Mouse (Mus musculus): Measurements from ENCODE around the gene Sbf2. TPM values are rescaled to one million over a fixed set of nuclear protein-coding genes. Genes with fewer than 3 reads are reported as not detected.

Gene Sbf2
- polyA plus RNA-seq, 1 experiment from 2014 or later: 32.1 TPM

DNA sequence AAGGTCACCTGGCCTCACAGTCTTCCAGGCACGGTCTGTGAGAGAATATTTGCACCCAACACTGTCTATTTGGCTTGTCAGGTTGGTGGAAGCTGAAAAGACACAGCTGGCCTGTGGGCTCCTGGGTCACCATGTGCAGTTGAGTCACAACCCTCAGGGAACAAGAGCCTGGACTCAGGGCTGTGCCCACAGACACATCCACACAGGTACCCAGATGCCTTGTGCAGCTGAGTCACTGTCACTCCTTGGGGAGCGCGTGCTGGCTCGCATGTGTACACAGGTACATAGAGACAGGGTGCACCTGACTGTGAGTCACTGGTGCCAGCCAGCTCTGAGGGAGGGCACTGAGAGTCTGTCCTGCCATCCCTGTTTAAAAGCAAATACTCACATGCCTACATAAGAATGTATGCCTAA is 326.5 kb downstream of the Sbf2 start:
- no peaks in the 10 kb centered on the region for H3K36me3 ChIP-seq (ENCODE audit: insufficient read depth, low read length)
- H3K27me3 ChIP-seq (ENCODE audit: insufficient read depth, low read length): no peaks in the 10 kb centered on the region
- H3K4me1 ChIP-seq (ENCODE audit: insufficient read depth, low read length): peaks cover 15% of the 10 kb centered on the region; the same call in 1 of the 2 replicates
- H3K9me3 ChIP-seq (ENCODE audit: low read length): no peaks in the 10 kb centered on the region
- H3K9ac ChIP-seq (replicated peaks; ENCODE audit: low read length): 0 out of 2 replicates have a peak overlapping the region, but pooled peaks have one; percentile 36
- ATAC-seq (ENCODE audit: low FRiP score, low TSS enrichment): no peak
- H3K4me3 ChIP-seq (ENCODE audit: low read length): no peak overlapping the region
- H3K27ac ChIP-seq (ENCODE audit: low read length): peak overlapping the region; percentile 4; the same call in 1 of the 2 replicates
- 82% methylated on average over 4 of the region's 4 CpGs for WGBS
- H3K4me2 ChIP-seq (replicated peaks; ENCODE audit: low read depth, low read length): no peak overlapping the region

DNA sequence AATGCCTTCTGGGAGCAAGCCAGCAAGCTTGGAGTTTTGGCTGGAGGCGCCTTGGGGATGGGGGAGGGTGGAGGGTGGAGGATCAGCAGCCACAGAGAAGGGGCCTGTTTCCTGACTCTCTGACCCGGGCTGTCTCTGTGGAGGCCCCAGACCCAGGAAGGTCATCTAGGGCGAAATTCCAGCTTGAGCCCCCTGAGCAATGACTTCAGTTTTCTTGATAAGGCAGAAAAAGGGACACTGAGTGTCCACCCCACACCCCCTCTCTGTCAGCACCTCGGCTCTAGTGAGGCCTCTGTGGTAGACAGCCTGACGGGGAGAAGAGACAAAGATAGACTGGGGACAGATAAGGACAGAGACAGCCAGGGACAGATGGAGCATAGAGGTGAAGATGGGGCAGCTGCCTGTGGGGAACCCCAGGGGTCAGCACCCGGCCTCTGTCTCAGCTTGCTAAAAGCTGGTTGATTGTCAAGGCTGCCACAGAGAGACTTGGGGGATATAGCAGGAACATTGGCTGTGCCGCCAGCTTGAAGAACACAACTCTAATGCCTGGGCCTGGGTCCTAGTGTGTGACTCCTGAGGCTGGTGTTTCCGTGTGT is 327.1 kb downstream of the Sbf2 start:
- ATAC-seq (ENCODE audit: low FRiP score, low TSS enrichment): peak; percentile 43
- Histone ChIP-seq H3K9ac (replicated peaks; ENCODE audit: low read length) (no peak overlapping the region), H3K9me3 (ENCODE audit: low read length) (no peaks in the 10 kb centered on the region), H3K27ac (ENCODE audit: low read length) (peak overlapping the region; percentile 64; the same call in 1 of the 2 replicates), H3K27me3 (ENCODE audit: insufficient read depth, low read length) (no peaks in the 10 kb centered on the region), H3K4me2 (replicated peaks; ENCODE audit: low read depth, low read length) (no peak overlapping the region), H3K4me1 (ENCODE audit: insufficient read depth, low read length) (peaks cover 15% of the 10 kb centered on the region; the same call in 1 of the 2 replicates), H3K4me3 (ENCODE audit: low read length) (no peak overlapping the region), H3K36me3 (ENCODE audit: insufficient read depth, low read length) (no peaks in the 10 kb centered on the region)
- 52% methylated on average over 8 of the region's 8 CpGs for WGBS

DNA sequence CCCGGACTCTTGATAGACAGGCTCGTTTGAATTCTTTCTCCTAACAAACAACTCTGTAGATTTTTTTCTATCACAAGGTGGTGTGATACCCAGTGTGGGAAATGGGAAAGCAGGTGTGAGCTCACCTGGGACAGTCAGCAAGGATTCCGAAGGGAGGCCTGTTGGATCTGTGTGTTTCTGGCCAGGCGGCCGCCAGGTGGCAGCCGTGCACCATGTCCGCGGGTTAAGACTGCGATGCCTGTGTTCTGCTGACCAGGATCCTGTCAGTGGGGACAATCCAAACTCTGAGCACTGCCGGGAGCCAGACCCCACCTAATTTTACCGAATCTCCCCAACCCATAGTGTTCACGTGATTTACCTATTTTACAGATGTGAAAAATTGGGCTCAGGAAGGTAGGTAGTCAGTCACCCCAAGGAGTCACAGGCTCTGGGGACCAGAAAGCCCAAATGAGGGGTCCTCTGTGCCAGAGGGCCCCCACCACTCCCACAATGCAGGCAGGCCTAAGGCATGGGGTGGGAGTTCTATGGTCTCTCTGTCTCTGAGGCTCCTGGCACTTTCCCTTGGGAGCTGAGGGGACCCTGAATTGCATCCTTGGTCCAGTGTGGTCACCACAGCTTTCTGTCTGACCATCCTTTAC is 327.8 kb downstream of the Sbf2 start:
- Histone ChIP-seq H3K4me3 (ENCODE audit: low read length) (no peak overlapping the region), H3K9ac (replicated peaks; ENCODE audit: low read length) (no peak overlapping the region), H3K4me1 (ENCODE audit: insufficient read depth, low read length) (peaks cover 15% of the 10 kb centered on the region; the same call in 1 of the 2 replicates), H3K9me3 (ENCODE audit: low read length) (no peaks in the 10 kb centered on the region), H3K4me2 (replicated peaks; ENCODE audit: low read depth, low read length) (no peak overlapping the region), H3K27ac (ENCODE audit: low read length) (peak overlapping the region; percentile 64; the same call in 1 of the 2 replicates), H3K27me3 (ENCODE audit: insufficient read depth, low read length) (no peaks in the 10 kb centered on the region), H3K36me3 (ENCODE audit: insufficient read depth, low read length) (peaks cover under 1% of the 10 kb centered on the region; the same call in 1 of the 2 replicates)
- WGBS: 6% methylated on average over 12 of the region's 12 CpGs
- peak; percentile 81 for ATAC-seq (ENCODE audit: low FRiP score, low TSS enrichment)

DNA sequence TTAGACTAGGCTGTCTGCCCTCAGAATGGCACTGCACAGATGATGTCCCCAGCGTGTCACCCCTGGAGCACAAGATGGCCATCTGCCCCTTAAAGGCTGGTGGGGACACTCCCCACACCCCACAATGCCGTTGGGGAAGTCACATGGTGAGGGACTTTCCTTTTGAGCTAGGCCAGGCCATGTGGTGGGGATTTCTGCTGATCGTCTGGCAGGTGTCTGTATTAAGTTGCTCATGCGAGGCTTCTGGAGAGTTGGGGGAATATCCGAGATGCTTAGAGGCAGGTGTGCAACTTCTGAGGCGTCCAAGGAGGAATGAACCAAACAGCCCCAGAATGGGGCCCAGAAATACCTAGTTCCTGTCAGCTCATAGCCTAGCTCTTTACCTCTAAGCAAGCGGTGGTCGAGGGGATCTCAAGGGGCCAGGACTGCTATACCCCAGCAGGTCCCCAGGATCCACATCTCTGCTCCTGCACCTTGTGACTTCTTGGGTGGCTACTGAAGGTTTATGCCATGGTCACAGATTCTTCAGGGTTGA is 328.5 kb downstream of the Sbf2 start:
- Histone ChIP-seq H3K9ac (replicated peaks; ENCODE audit: low read length) (no peak overlapping the region), H3K9me3 (ENCODE audit: low read length) (no peaks in the 10 kb centered on the region), H3K4me1 (ENCODE audit: insufficient read depth, low read length) (peaks cover 15% of the 10 kb centered on the region; the same call in 1 of the 2 replicates), H3K4me3 (ENCODE audit: low read length) (no peak overlapping the region), H3K36me3 (ENCODE audit: insufficient read depth, low read length) (peaks cover 8% of the 10 kb centered on the region), H3K27me3 (ENCODE audit: insufficient read depth, low read length) (no peaks in the 10 kb centered on the region), H3K4me2 (replicated peaks; ENCODE audit: low read depth, low read length) (no peak overlapping the region), H3K27ac (ENCODE audit: low read length) (no peak overlapping the region)
- ATAC-seq (ENCODE audit: low FRiP score, low TSS enrichment): peak; percentile 28; the same call in 1 of the 2 replicates
- WGBS: 79% methylated on average over 8 of the region's 8 CpGs

DNA sequence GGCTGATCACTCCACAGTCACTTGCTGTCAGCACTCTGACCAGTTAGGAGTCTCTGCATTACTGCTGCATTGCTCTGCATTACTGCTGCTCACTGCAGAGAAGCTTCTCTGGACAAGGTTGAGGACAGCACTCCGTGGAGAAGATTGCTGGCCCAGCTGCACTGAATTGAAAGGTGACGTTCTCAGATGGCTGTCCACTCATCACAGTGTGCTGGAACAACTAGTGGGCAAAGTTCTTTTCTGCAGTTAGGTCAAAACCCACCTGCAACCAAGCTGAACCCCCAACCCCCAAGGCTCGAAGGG is 328.9 kb downstream of the Sbf2 start:
- Histone ChIP-seq H3K27ac (ENCODE audit: low read length) (no peak overlapping the region), H3K4me3 (ENCODE audit: low read length) (no peak overlapping the region), H3K27me3 (ENCODE audit: insufficient read depth, low read length) (no peaks in the 10 kb centered on the region), H3K4me2 (replicated peaks; ENCODE audit: low read depth, low read length) (no peak overlapping the region), H3K9ac (replicated peaks; ENCODE audit: low read length) (no peak overlapping the region), H3K9me3 (ENCODE audit: low read length) (no peaks in the 10 kb centered on the region), H3K36me3 (ENCODE audit: insufficient read depth, low read length) (peaks cover 12% of the 10 kb centered on the region), H3K4me1 (ENCODE audit: insufficient read depth, low read length) (peaks cover 15% of the 10 kb centered on the region; the same call in 1 of the 2 replicates)
- 82% methylated on average over 3 of the region's 3 CpGs for WGBS
- no peak for ATAC-seq (ENCODE audit: low FRiP score, low TSS enrichment)

DNA sequence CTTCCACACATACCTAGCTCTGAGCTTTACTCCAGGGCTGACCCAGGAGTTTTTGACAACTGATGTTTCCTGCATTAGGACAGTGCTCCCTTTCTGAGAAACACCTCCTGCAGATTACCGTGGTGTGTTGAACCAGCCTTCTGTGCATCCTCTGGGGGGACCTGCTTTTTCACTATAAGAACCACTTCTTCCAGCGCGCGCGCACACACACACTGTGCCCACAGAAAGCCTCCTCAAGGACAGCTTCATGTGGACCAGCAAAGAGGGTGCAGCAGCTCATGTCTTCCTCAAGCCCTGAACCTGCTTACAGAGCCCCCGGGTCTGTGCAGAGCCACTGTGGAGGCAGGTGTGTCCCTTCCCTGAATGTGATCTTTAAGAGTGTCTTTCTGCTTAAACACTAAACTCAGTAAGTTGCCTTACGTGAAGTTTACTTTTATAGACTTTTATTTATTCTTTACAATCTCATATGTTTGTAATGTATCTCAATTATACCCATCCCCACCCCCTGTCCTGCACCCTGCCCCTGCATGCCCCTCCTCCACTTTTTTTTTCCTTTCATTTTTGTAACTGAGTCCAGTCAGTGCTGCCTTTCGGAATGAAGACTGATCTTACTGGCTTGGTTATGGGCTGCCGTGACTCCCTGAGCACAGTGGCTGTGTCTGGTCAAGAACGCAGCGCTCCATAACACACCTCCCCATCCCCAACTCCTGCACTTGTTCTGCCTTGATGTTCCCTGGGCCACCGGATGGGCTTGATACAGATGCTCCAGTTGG is 329.5 kb downstream of the Sbf2 start:
- Histone ChIP-seq H3K4me1 (ENCODE audit: insufficient read depth, low read length) (peaks cover 15% of the 10 kb centered on the region; the same call in 1 of the 2 replicates), H3K4me3 (ENCODE audit: low read length) (no peak overlapping the region), H3K27ac (ENCODE audit: low read length) (no peak overlapping the region), H3K27me3 (ENCODE audit: insufficient read depth, low read length) (no peaks in the 10 kb centered on the region), H3K9me3 (ENCODE audit: low read length) (no peaks in the 10 kb centered on the region), H3K9ac (replicated peaks; ENCODE audit: low read length) (no peak overlapping the region), H3K4me2 (replicated peaks; ENCODE audit: low read depth, low read length) (no peak overlapping the region), H3K36me3 (ENCODE audit: insufficient read depth, low read length) (peaks cover 15% of the 10 kb centered on the region)
- ATAC-seq (ENCODE audit: low FRiP score, low TSS enrichment): no peak
- WGBS: 92% methylated on average over 12 of the region's 12 CpGs

DNA sequence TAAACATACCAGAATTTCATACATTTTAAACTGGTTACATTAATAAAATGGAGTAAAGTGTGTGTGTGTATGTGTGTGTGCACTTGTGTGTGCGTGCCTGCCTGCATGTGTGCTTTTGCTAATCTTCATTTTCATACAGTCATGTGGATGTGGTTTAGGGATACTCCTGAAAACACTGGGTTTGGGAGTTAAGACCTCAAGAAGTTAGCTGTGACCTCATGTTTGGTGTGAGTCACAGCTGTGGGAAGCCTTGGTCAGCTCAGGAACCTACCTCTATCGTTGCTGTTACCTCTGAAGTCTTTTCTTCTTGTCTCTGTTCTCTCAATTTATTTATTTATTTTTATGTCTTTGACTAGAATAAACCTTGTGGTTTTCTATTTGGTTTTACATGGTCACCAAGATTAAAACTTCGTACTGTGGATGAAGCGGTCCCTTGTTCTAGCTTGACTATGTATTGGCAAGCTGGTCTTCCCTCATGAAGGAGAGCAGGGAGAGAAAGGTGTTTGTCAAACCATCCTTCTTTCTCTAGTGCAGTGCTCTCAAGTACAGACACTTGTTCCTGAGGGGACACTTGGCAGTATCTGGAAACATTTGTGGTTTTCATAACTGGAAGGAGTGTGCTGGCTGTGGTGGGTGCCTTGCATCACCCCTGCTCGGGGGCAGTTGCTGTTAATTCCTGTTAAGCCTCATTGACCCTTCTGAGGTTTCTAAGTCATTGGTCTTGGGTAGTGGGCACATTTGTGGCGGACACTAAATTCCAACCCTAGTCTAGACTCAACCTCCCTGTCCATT is 331.0 kb downstream of the Sbf2 start:
- no peak for ATAC-seq (ENCODE audit: low FRiP score, low TSS enrichment)
- Histone ChIP-seq H3K27me3 (ENCODE audit: insufficient read depth, low read length) (no peaks in the 10 kb centered on the region), H3K27ac (ENCODE audit: low read length) (no peak overlapping the region), H3K9me3 (ENCODE audit: low read length) (no peaks in the 10 kb centered on the region), H3K9ac (replicated peaks; ENCODE audit: low read length) (no peak overlapping the region), H3K36me3 (ENCODE audit: insufficient read depth, low read length) (peaks cover 29% of the 10 kb centered on the region), H3K4me2 (replicated peaks; ENCODE audit: low read depth, low read length) (no peak overlapping the region), H3K4me3 (ENCODE audit: low read length) (no peak overlapping the region), H3K4me1 (ENCODE audit: insufficient read depth, low read length) (peaks cover 13% of the 10 kb centered on the region; the same call in 1 of the 2 replicates)
- WGBS: 85% methylated on average over 6 of the region's 6 CpGs

DNA sequence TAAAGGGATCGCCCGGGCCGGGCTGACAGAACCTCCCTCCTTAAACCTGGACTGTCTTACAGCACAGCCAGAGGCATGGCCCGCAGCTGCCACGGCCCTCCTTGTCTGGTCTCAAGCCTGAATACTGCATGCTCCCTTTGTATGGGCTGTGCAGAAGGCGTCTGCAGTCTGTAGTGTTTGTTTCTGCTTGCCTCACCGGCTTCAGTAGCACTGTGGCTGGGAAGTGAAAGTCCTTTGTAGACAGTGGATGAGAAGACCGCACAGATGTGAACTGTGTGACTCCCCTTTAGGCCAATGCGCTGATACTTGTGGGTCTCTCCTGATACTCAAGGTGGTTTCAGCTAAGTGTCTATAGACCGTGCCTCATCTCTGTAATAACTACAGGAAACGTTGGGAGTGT is 331.9 kb downstream of the Sbf2 start:
- Histone ChIP-seq H3K4me1 (ENCODE audit: insufficient read depth, low read length) (peaks cover 7% of the 10 kb centered on the region; the same call in 1 of the 2 replicates), H3K27me3 (ENCODE audit: insufficient read depth, low read length) (no peaks in the 10 kb centered on the region), H3K4me3 (ENCODE audit: low read length) (no peak overlapping the region), H3K4me2 (replicated peaks; ENCODE audit: low read depth, low read length) (no peak overlapping the region), H3K36me3 (ENCODE audit: insufficient read depth, low read length) (peaks cover 29% of the 10 kb centered on the region), H3K9me3 (ENCODE audit: low read length) (no peaks in the 10 kb centered on the region), H3K27ac (ENCODE audit: low read length) (no peak overlapping the region), H3K9ac (replicated peaks; ENCODE audit: low read length) (no peak overlapping the region)
- no peak for ATAC-seq (ENCODE audit: low FRiP score, low TSS enrichment)
- WGBS: 87% methylated on average over 11 of the region's 11 CpGs
